Mouse (Mus musculus) MEL (cell line): ENCODE results near the gene Gucy1b2.

Experiments
- ELF1 ChIP-seq: IDR thresholded peaks from 2 replicates; pipeline ENCODE4 v1.6.1; 2014; ENCODE audit warnings: low read depth, mild to moderate bottlenecking, inconsistent platforms, low read length, improper control_type of control experiment, moderate library complexity
- EP300 ChIP-seq, 2 experiments: IDR thresholded peaks; 2 replicates each; pipeline ENCODE4 v1.6.1; 2011; ENCODE audit warnings: improper control_type of control experiment in 2 of 2, low read length in 2 of 2, low read depth in 1 of 2, mild to moderate bottlenecking in 1 of 2
- HCFC1 ChIP-seq: IDR thresholded peaks from 2 replicates; pipeline ENCODE4 v1.6.1; 2012; ENCODE audit warnings: low read depth, mild to moderate bottlenecking, inconsistent platforms, low read length, improper control_type of control experiment, moderate library complexity
- JUND ChIP-seq: IDR thresholded peaks from 2 replicates; pipeline ENCODE4 v1.6.1; 2011; ENCODE audit warnings: low read depth, mild to moderate bottlenecking, improper control_type of control experiment, low read length
- MAFK ChIP-seq: IDR thresholded peaks from 2 replicates; pipeline ENCODE4 v1.6.1; 2011; ENCODE audit warnings: low read depth, mild to moderate bottlenecking, low read length, improper control_type of control experiment, borderline replicate concordance
- RCOR1 ChIP-seq: IDR thresholded peaks from 2 replicates; pipeline ENCODE4 v1.6.1; 2012; ENCODE audit warnings: low read depth, mild to moderate bottlenecking, inconsistent platforms, low read length, improper control_type of control experiment

DNA sequence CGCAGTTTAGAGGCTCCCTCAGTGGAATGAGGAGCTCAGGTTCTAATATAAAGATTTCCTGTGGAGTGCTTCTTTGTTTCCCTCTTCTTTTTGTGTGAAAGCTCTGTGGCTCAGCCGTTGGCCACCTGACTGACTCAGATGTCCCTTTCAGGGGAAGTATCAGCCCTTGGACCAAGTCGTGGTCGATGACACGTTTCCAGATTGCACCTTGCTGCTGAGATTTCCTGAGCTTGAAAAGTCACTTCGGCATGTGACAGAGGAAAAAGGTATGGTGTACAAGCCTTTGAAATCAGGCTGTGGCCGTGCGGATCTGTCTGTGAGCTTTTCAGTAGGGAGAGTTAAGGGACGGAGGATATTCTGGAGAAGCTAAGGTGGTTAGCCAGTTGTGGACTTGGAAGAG, 102.7 kb downstream of the Gucy1b2 start:
- TF ChIP-seq ELF1: no peak
- no peak for TF ChIP-seq MAFK
- no peak for TF ChIP-seq JUND
- no peak for TF ChIP-seq EP300 (IDR thresholded peaks at IDR 0.05; ENCODE audit: low read depth in 1 of 2, low read length in 2 of 2)
- no peak for TF ChIP-seq HCFC1
- TF ChIP-seq RCOR1: no peak
